Mouse (Mus musculus) spleen, adult 2 months (tissue): ENCODE results near the gene Taf3.

Experiments
- CTCF ChIP-seq: fragments of 200-500 bp; IDR thresholded peaks from 2 replicates; pipeline ENCODE4 v1.5.1; 2011; ENCODE audit warnings: mild to moderate bottlenecking, inconsistent platforms; ENCODE audit not compliant: insufficient read depth, insufficient read length, insufficient replicate concordance; ENCODE audit errors: extremely low read depth
- POLR2A ChIP-seq: fragments of 200-500 bp; IDR thresholded peaks from 2 replicates; pipeline ENCODE4 v1.6.1; 2011; ENCODE audit warnings: low read depth, low read length, inconsistent platforms

DNA sequence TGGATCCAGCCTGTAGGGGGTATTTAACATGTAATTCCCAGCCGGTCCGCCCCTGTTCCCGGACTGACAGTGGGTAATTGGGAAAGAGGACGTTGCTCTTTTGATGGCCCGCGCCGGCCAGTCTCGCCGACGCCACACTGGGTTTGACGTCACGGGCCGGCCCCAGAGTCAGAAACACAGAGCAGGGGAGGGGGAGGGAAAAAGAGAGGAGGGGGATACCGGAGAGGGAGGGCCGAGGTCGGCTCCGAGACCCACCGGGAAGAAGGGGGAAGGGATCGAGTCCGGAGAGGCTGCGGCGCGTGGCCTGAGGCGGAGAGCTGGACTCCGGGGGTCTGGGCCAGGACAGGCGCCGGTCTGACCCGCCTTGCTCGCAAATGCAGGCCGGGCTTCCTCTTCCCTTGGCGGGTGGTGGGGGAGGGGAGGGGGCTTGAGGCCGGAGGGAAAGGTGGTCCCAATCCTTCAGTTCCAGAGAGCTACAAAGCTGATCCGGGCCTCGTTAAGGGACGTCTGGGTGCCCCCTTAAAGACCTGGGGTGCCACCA, 167.3 kb downstream of the Taf3 start, which contains the start of gene 4930412O13Rik:
- TF ChIP-seq CTCF (no peak), POLR2A (no peak)
